ENCODE assay signal across 7 mouse cellular contexts in the genomic region with DNA sequence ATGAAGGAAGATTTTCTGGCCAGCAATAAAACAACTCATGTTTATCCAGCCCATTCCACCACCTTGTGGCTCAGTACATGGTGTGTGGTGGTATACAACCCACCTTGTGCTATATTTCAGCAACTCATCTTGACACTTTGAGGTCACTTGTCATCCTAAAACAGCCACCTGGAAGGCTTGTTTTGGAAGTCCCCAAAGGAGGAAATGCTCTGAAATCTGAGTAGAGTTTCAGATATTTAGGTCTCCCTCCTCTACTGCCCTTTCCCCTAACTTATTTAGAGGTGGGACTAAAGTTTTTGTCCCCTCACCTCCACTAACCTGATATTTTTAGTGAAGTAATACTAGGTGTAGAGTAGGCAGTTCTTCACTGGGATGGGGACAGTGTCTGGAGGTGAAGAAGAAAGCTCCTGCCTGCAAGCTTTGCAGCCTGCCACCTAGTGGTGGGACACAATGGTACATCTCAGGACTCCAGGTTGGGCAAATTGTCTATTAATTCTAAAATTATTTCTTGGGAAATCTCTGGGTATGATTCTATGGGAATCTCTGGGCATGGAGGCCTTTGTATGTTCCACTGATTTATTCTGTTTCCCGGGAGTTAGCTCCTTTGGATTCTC. TPM values are rescaled to one million over a fixed set of nuclear protein-coding genes. Genes with fewer than 3 reads are reported as not detected.
DNase-seq lines count a peak whose midpoint lies in the region; ATAC-seq and TF ChIP-seq lines count a peak whose summit lies in the region.

No protein-coding gene starts in this region.

- peak; percentile 93; the same call in 1 of the 2 replicates for TF ChIP-seq CTCF in small intestine, adult 2 months (IDR thresholded peaks at IDR 0.05; ENCODE audit: extremely low read depth, insufficient read length, insufficient replicate concordance, low read depth, low read length)

- 0 out of 2 replicates have a peak overlapping the region, but pooled peaks have one; percentile 74 for H3K9ac ChIP-seq in forebrain, embryonic 15.5 days (replicated peaks)
- H3K9ac ChIP-seq in hindbrain, embryonic 13.5 days, result 0 out of 2 replicates have a peak overlapping the region, but pooled peaks have one; percentile 84

- H3K36me3 ChIP-seq in forebrain, embryonic 15.5 days, result no peaks in the 10 kb centered on the region
- no peaks in the 10 kb centered on the region for H3K36me3 ChIP-seq in hindbrain, embryonic 13.5 days
- H3K36me3 ChIP-seq in megakaryocyte, embryonic 14.5 days (replicated peaks; ENCODE audit: low read length), result no peaks in the 10 kb centered on the region
- H3K36me3 ChIP-seq in small intestine, adult 2 months (ENCODE audit: control insufficient read depth, insufficient read depth, low read length), result no peaks in the 10 kb centered on the region

- peak overlapping the region; percentile 93 for H3K4me3 ChIP-seq in forebrain, embryonic 15.5 days
- H3K4me3 ChIP-seq in hindbrain, embryonic 13.5 days, result peak overlapping the region; percentile 80
- H3K4me3 ChIP-seq in megakaryocyte, embryonic 14.5 days (replicated peaks), result peak overlapping the region; percentile 97
- no peak overlapping the region for H3K4me3 ChIP-seq in small intestine, adult 2 months (ENCODE audit: low read depth, low read length)

- no peaks in the 10 kb centered on the region for H3K27me3 ChIP-seq in forebrain, embryonic 15.5 days
- H3K27me3 ChIP-seq in hindbrain, embryonic 13.5 days, result no peaks in the 10 kb centered on the region
- H3K27me3 ChIP-seq in megakaryocyte, embryonic 14.5 days (replicated peaks), result no peaks in the 10 kb centered on the region
- H3K27me3 ChIP-seq in small intestine, adult 2 months (ENCODE audit: control insufficient read depth, insufficient read depth, low read length), result no peaks in the 10 kb centered on the region

- peaks cover 27% of the 10 kb centered on the region for H3K4me1 ChIP-seq in forebrain, embryonic 15.5 days
- peaks cover 29% of the 10 kb centered on the region for H3K4me1 ChIP-seq in hindbrain, embryonic 13.5 days (replicated peaks)
- peaks cover 38% of the 10 kb centered on the region for H3K4me1 ChIP-seq in megakaryocyte, embryonic 14.5 days
- H3K4me1 ChIP-seq in small intestine, adult 2 months (ENCODE audit: control insufficient read depth, insufficient read depth, insufficient read length, low read length), result peaks cover 9% of the 10 kb centered on the region; the same call in 1 of the 2 replicates

- no peaks in the 10 kb centered on the region for H3K9me3 ChIP-seq in forebrain, embryonic 15.5 days
- H3K9me3 ChIP-seq in hindbrain, embryonic 13.5 days, result no peaks in the 10 kb centered on the region
- H3K9me3 ChIP-seq in megakaryocyte, embryonic 14.5 days, result no peaks in the 10 kb centered on the region

- DNase-seq in R1 (ENCODE audit: low read depth, low spot score), result peak; percentile 75
- DNase-seq in cerebellum, adult 18-20 months, result peak; percentile 78 to 80
- DNase-seq in layer of hippocampus, postnatal 36 days, result peak; percentile 17 to 31

- TF ChIP-seq POLR2A in small intestine, adult 2 months (IDR thresholded peaks at IDR 0.05; ENCODE audit: low read depth, low read length), result no peak

- 33% methylated on average over 1 of the region's 1 CpGs for WGBS in forebrain, embryonic 15.5 days
- WGBS in hindbrain, embryonic 13.5 days, result 52% methylated on average over 1 of the region's 1 CpGs
- 38% methylated on average over 1 of the region's 1 CpGs for WGBS in small intestine, adult 2 months

- peak overlapping the region; percentile 64 for H3K4me2 ChIP-seq in forebrain, embryonic 15.5 days (replicated peaks)
- peak overlapping the region; percentile 60 for H3K4me2 ChIP-seq in hindbrain, embryonic 13.5 days

- no peak overlapping the region for H3K27ac ChIP-seq in forebrain, embryonic 15.5 days (replicated peaks)
- no peak overlapping the region for H3K27ac ChIP-seq in hindbrain, embryonic 13.5 days
- H3K27ac ChIP-seq in small intestine, adult 2 months (ENCODE audit: insufficient read depth, low read depth, low read length), result no peak overlapping the region

- ATAC-seq in forebrain, embryonic 15.5 days (replicated peaks), result no peak
- ATAC-seq in hindbrain, embryonic 13.5 days (ENCODE audit: low FRiP score), result no peak

RNA-seq across cellular contexts. Expression of gene Grk5, which starts 2.5 kb away (rescaled TPM):
- 2.1 and 2.7 TPM in 2 replicates for polyA plus RNA-seq in forebrain, embryonic 15.5 days (2015; fragmentation: Nextera tagmentation; extraction: Ambion mirVana)
- polyA plus RNA-seq in hindbrain, embryonic 13.5 days (2015; fragmentation: Nextera tagmentation; extraction: Ambion mirVana), result 2.2 and 2.3 TPM in 2 replicates
- total RNA-seq in layer of hippocampus, postnatal 36 days (2021), result 1 to 10 TPM; 8.0 to 8.3 TPM
- polyA plus RNA-seq in megakaryocyte, embryonic 14.5 days (2012; ENCODE audit: insufficient read depth, low replicate concordance), result 0.25 and 5.0 TPM in 2 replicates
- polyA plus RNA-seq in small intestine, adult 2 months (2012; rRNA removed), result 0.81 and 1.3 TPM in 2 replicates

RNA-seq across cellular contexts. Expression of gene Prdx3, which starts 17.7 kb away (rescaled TPM):
- 71.1 and 72.9 TPM in 2 replicates for polyA plus RNA-seq in forebrain, embryonic 15.5 days (2015; fragmentation: Nextera tagmentation; extraction: Ambion mirVana)
- polyA plus RNA-seq in hindbrain, embryonic 13.5 days (2015; fragmentation: Nextera tagmentation; extraction: Ambion mirVana), result 93.8 and 99.6 TPM in 2 replicates
- total RNA-seq in layer of hippocampus, postnatal 36 days (2021), result 10 to 100 TPM; 76.2 to 78.2 TPM
- polyA plus RNA-seq in megakaryocyte, embryonic 14.5 days (2012; ENCODE audit: insufficient read depth, low replicate concordance), result 7.1 and 9.4 TPM in 2 replicates
- 30.4 and 40.2 TPM in 2 replicates for polyA plus RNA-seq in small intestine, adult 2 months (2012; rRNA removed)

RNA-seq across cellular contexts. Expression of gene Sfxn4, which starts 30.8 kb away (rescaled TPM):
- 10.2 and 10.6 TPM in 2 replicates for polyA plus RNA-seq in forebrain, embryonic 15.5 days (2015; fragmentation: Nextera tagmentation; extraction: Ambion mirVana)
- 15.5 and 15.8 TPM in 2 replicates for polyA plus RNA-seq in hindbrain, embryonic 13.5 days (2015; fragmentation: Nextera tagmentation; extraction: Ambion mirVana)
- 10 to 100 TPM; 13.1 to 14.3 TPM for total RNA-seq in layer of hippocampus, postnatal 36 days (2021)
- polyA plus RNA-seq in megakaryocyte, embryonic 14.5 days (2012; ENCODE audit: insufficient read depth, low replicate concordance), result not detected in 2 replicates
- 0.16 and 0.29 TPM in 2 replicates for polyA plus RNA-seq in small intestine, adult 2 months (2012; rRNA removed)

Comparison
In these comparisons a context has a peak if more than half of its experiments do, and no peak if none do; other contexts are left out.
1. DNase-seq: peak in every context shown above with its lines; median percentile 79 in cerebellum, adult 18-20 months; 75 in R1; 24 in layer of hippocampus, postnatal 36 days.